Mouse (Mus musculus): ENCODE measurements at regions not wholly inside any gene's neighbourhood (a gene's known extent, or its start where the extent isn't known, plus 50 kb on each side); places are given as distances from the start of the nearest gene placed in this dataset.

GRCm38 (mm10) chrX:52221016-52221415 lies 56.0 kb upstream of the Gpc4 start:
- DNase-seq (ENCODE audit: low spot score): no peak
- no peaks in the 10 kb centered on the region for H3K36me3 ChIP-seq
- peaks cover 43% of the 10 kb centered on the region for H3K27me3 ChIP-seq (ENCODE audit: low read depth, poor library complexity, severe bottlenecking)
- no peak overlapping the region for H3K4me3 ChIP-seq
- no peaks in the 10 kb centered on the region for H3K4me1 ChIP-seq
- H3K9me3 ChIP-seq (replicated peaks): no peaks in the 10 kb centered on the region
- no peak overlapping the region for H3K27ac ChIP-seq

GRCm38 (mm10) chrX:52217189-52217789 lies 52.2 kb upstream of the Gpc4 start:
- no peak overlapping the region for H3K27ac ChIP-seq
- no peaks in the 10 kb centered on the region for H3K9me3 ChIP-seq (replicated peaks)
- H3K4me1 ChIP-seq: peaks cover 10% of the 10 kb centered on the region
- H3K27me3 ChIP-seq (ENCODE audit: low read depth, poor library complexity, severe bottlenecking): peaks cover 55% of the 10 kb centered on the region
- WGBS: 68% methylated on average over 6 of the region's 6 CpGs
- DNase-seq (ENCODE audit: low spot score): no peak
- no peak overlapping the region for H3K4me3 ChIP-seq
- H3K36me3 ChIP-seq: no peaks in the 10 kb centered on the region
